Mouse (Mus musculus) spleen, adult 2 months (tissue): ENCODE measurements around the gene Kmt5a.

Experiments
- CTCF ChIP-seq: fragments of 200-500 bp; IDR thresholded peaks from 2 replicates; pipeline ENCODE4 v1.5.1; 2011; ENCODE audit warnings: mild to moderate bottlenecking, inconsistent platforms; ENCODE audit not compliant: insufficient read depth, insufficient read length, insufficient replicate concordance; ENCODE audit errors: extremely low read depth
- POLR2A ChIP-seq: fragments of 200-500 bp; IDR thresholded peaks from 2 replicates; pipeline ENCODE4 v1.6.1; 2011; ENCODE audit warnings: low read depth, low read length, inconsistent platforms

DNA sequence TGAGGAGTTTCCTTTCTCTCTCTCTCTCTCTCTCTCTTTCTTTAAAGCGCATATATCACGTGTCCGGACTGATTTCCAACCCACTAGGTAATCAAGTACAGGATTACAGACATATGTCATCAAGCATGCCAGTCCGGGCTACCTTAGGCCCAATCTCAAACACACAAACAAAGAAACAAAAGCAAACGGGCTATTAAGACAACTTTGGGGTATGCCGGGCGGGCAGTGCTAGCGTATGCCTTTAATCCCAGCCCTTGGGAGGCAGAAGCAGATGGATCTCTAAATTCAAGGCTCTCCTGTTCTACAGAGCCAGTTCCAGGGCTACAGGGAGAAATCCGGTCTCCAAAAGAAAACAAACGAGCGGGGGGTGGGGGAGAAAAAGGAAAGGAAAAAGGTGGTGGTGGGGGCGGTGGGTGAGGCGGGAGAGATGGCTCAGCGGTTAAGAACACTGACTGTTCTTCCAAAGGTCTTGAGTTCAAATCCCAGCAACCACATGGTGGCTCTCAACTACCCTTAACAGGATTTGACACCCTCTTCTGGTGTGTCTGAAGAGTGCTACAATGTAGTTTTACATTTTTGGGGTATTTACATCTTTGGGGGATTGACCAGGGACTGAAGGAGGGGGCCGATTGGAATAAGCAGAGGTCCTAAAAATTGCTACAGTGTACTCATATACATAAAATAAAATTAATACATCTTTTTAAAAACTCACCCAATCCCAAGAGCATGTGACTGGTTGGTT, 44.1 kb downstream of the Kmt5a start:
- TF ChIP-seq POLR2A = no peak
- no peak for TF ChIP-seq CTCF
